Mouse (Mus musculus) myocyte (in vitro differentiated cells): ENCODE measurements around the gene Dtx4.

ENCODE experiments used
- CEBPB ChIP-seq: IDR thresholded peaks from 2 replicates; pipeline ENCODE4 v1.6.1; 2011; ENCODE audit warnings: mild to moderate bottlenecking, moderate library complexity; ENCODE audit not compliant: poor library complexity, insufficient read depth, severe bottlenecking
- E2F4 ChIP-seq: IDR thresholded peaks from one replicate; pipeline ENCODE4 v1.6.1; 2011; ENCODE audit warnings: mild to moderate bottlenecking, control low read depth, moderate library complexity; ENCODE audit not compliant: insufficient read depth
- MAX ChIP-seq: IDR thresholded peaks from one replicate; pipeline ENCODE4 v1.6.1; 2011; ENCODE audit warnings: low read depth, mild to moderate bottlenecking, control low read depth
- MYOD1 ChIP-seq, 3 experiments: IDR thresholded peaks; one replicate each; pipeline ENCODE4 v1.6.1; 2011; ENCODE audit warnings: control low read depth in 2 of 3, low read depth in 2 of 3, mild to moderate bottlenecking in 2 of 3, moderate library complexity in 1 of 3; ENCODE audit not compliant: insufficient read length in 2 of 3, control insufficient read depth in 1 of 3
- MYOG ChIP-seq, 3 experiments: IDR thresholded peaks; one replicate each; pipeline ENCODE4 v1.6.1; 2011; ENCODE audit warnings: control low read depth in 2 of 3, low read depth in 2 of 3, mild to moderate bottlenecking in 2 of 3; ENCODE audit not compliant: insufficient read length in 2 of 3, control insufficient read depth in 1 of 3, insufficient read depth in 1 of 3
- POLR2A ChIP-seq: IDR thresholded peaks from one replicate; pipeline ENCODE4 v1.6.1; 2011; ENCODE audit warnings: low read depth, mild to moderate bottlenecking, control low read depth, moderate library complexity; ENCODE audit not compliant: insufficient read length
- POLR2AphosphoS2 ChIP-seq: IDR thresholded peaks from one replicate; pipeline ENCODE4 v1.6.1; 2011; ENCODE audit warnings: low read depth, control low read depth; ENCODE audit not compliant: insufficient read length
- REST ChIP-seq: IDR thresholded peaks from one replicate; pipeline ENCODE4 v1.6.1; 2011; ENCODE audit warnings: mild to moderate bottlenecking, control low read depth, moderate library complexity; ENCODE audit not compliant: insufficient read depth, insufficient read length
- SRF ChIP-seq: IDR thresholded peaks from one replicate; pipeline ENCODE4 v1.6.1; 2011; ENCODE audit warnings: low read depth; ENCODE audit not compliant: control insufficient read depth, insufficient read length
- TCF12 ChIP-seq: IDR thresholded peaks from one replicate; pipeline ENCODE4 v1.6.1; 2011; ENCODE audit warnings: mild to moderate bottlenecking, control low read depth; ENCODE audit not compliant: poor library complexity, insufficient read depth, severe bottlenecking
- TCF3 ChIP-seq: IDR thresholded peaks from one replicate; pipeline ENCODE4 v1.6.1; 2011; ENCODE audit warnings: low read depth, control low read depth; ENCODE audit not compliant: insufficient read length
- USF1 ChIP-seq: IDR thresholded peaks from one replicate; pipeline ENCODE4 v1.6.1; 2011; ENCODE audit warnings: low read depth, mild to moderate bottlenecking, control low read depth, moderate library complexity

GRCm38 (mm10) chr19:12493453-12494186 lies 7.6 kb downstream of the Dtx4 start:
- TF ChIP-seq TCF12 (peak; percentile 17), POLR2A (no peak), USF1 (no peak), MYOG (IDR thresholded peaks at IDR 0.05; ENCODE audit: control insufficient read depth in 1 of 3, insufficient read depth in 1 of 3, insufficient read length in 2 of 3, low read depth in 2 of 3) (peak in 1 of 3 experiments; percentile 71), MAX (no peak), TCF3 (no peak), CEBPB (no peak), SRF (no peak), POLR2AphosphoS2 (no peak), E2F4 (no peak), MYOD1 (IDR thresholded peaks at IDR 0.05; ENCODE audit: control insufficient read depth in 1 of 3, insufficient read length in 2 of 3, low read depth in 2 of 3) (peak in 1 of 3 experiments; percentile 47), REST (no peak)
